Mouse (Mus musculus): ENCODE results near the gene Gm17332. TPM values are rescaled to one million over a fixed set of nuclear protein-coding genes. Genes with fewer than 3 reads are reported as not detected.

Gm17332 gene
- total RNA-seq (2014; rRNA removed) (not detected in 2 replicates), polyA plus RNA-seq (2015; fragmentation: Nextera tagmentation; extraction: Ambion mirVana) (not detected in 2 replicates)

DNA sequence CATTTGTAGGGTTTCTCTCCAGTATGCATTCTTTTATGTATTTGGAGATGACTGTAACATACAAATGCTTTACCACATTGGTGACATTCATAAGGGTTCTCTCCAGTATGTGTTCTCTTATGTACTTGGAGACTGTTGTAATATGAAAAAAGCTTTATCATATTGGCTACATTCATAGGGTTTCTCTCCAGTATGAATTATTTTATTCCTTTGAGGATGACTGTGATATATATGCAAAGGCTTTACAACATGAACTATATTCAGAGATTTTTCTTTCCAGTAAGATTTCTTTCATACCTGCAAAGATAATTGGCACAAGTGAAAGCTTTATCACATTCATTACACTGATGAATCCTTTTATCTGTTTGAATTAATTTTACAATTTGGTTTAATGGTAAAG, at the start of gene Gm17332:
TSS of gene Gm17332 (minus strand) at position 101 of the 400 bp plus-strand sequence.
- H3K36me3 ChIP-seq (ENCODE audit: insufficient read depth): no peaks in the 10 kb centered on the region
- DNase-seq (no peak), ATAC-seq (no peak)
- H3K4me1 ChIP-seq (ENCODE audit: insufficient read depth): no peaks in the 10 kb centered on the region
- no peaks in the 10 kb centered on the region for H3K27me3 ChIP-seq (ENCODE audit: insufficient read depth, low read length)
- H3K9ac ChIP-seq: no peak within 1 kb of the TSS
- H3K27ac ChIP-seq (ENCODE audit: low read depth, low read length): no peak within 1 kb of the TSS
- H3K4me3 ChIP-seq (ENCODE audit: low read depth, low read length): no peak within 1 kb of the TSS
- TF ChIP-seq CTCF (IDR thresholded peaks at IDR 0.05; ENCODE audit: low read depth): no peak
- no peaks in the 10 kb centered on the region for H3K9me3 ChIP-seq (ENCODE audit: low read length)
- no peak within 1 kb of the TSS for H3K4me2 ChIP-seq (ENCODE audit: low read depth)

- Histone ChIP-seq H3K27me3 (ENCODE audit: insufficient read depth, low read length) (no peaks in the 10 kb centered on the region), H3K9ac (no peak overlapping the region), H3K36me3 (ENCODE audit: insufficient read depth) (no peaks in the 10 kb centered on the region), H3K27ac (ENCODE audit: low read depth, low read length) (no peak overlapping the region), H3K4me2 (ENCODE audit: low read depth) (no peak overlapping the region), H3K9me3 (ENCODE audit: low read length) (no peaks in the 10 kb centered on the region), H3K4me1 (ENCODE audit: insufficient read depth) (no peaks in the 10 kb centered on the region), H3K4me3 (ENCODE audit: low read depth, low read length) (no peak overlapping the region)
- DNase-seq (no peak), ATAC-seq (no peak)
- TF ChIP-seq CTCF (IDR thresholded peaks at IDR 0.05; ENCODE audit: low read depth): no peak
- 75% methylated on average over 4 of the region's 4 CpGs for WGBS
These were observed 47.7 kb upstream of the Gm17332 start for GRCm38 (mm10) chr11:31229966-31230365.

DNA sequence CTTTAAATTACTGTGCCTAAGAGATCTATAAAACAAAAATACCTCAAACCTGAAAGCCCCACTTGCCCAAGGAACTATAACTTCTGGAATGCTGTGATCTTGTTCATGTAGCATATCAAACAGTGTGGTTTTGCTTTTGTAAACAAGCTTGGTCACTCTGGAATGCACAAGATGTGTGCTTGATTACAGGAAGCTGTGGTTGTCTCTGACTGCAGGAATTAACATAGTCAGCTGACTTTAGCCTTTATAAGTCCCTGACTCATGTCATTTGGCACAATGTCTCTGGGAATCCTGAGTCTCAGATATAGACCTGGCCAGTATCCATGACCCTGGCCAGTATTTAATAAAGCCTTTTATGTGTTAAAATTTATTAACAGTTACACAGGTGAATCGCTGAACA, 43.1 kb upstream of the Gm17332 start:
- Histone ChIP-seq H3K9ac (no peak overlapping the region), H3K4me1 (ENCODE audit: insufficient read depth) (no peaks in the 10 kb centered on the region), H3K4me3 (ENCODE audit: low read depth, low read length) (no peak overlapping the region), H3K9me3 (ENCODE audit: low read length) (no peaks in the 10 kb centered on the region), H3K36me3 (ENCODE audit: insufficient read depth) (no peaks in the 10 kb centered on the region), H3K27ac (ENCODE audit: low read depth, low read length) (no peak overlapping the region), H3K27me3 (ENCODE audit: insufficient read depth, low read length) (no peaks in the 10 kb centered on the region), H3K4me2 (ENCODE audit: low read depth) (no peak overlapping the region)
- TF ChIP-seq CTCF (IDR thresholded peaks at IDR 0.05; ENCODE audit: low read depth): no peak
- ATAC-seq (no peak), DNase-seq (no peak)
- 93% methylated on average over 1 of the region's 1 CpGs for WGBS

GRCm38 (mm10) chr11:31218009-31218408, 35.7 kb upstream of the Gm17332 start:
- TF ChIP-seq CTCF (IDR thresholded peaks at IDR 0.05; ENCODE audit: low read depth): no peak
- no peak overlapping the region for H3K27ac ChIP-seq (ENCODE audit: low read depth, low read length)
- H3K36me3 ChIP-seq (ENCODE audit: insufficient read depth): no peaks in the 10 kb centered on the region
- ATAC-seq: peak; percentile 53
- no peak overlapping the region for H3K4me2 ChIP-seq (ENCODE audit: low read depth)
- no peaks in the 10 kb centered on the region for H3K4me1 ChIP-seq (ENCODE audit: insufficient read depth)
- no peaks in the 10 kb centered on the region for H3K9me3 ChIP-seq (ENCODE audit: low read length)
- H3K9ac ChIP-seq: no peak overlapping the region
- DNase-seq: peak; percentile 2
- no peak overlapping the region for H3K4me3 ChIP-seq (ENCODE audit: low read depth, low read length)
- no peaks in the 10 kb centered on the region for H3K27me3 ChIP-seq (ENCODE audit: insufficient read depth, low read length)

GRCm38 (mm10) chr11:31195621-31196363, 13.5 kb upstream of the Gm17332 start:
- Histone ChIP-seq H3K36me3 (ENCODE audit: insufficient read depth) (no peaks in the 10 kb centered on the region), H3K4me1 (ENCODE audit: insufficient read depth) (no peaks in the 10 kb centered on the region), H3K9ac (no peak overlapping the region), H3K4me2 (ENCODE audit: low read depth) (no peak overlapping the region), H3K9me3 (ENCODE audit: low read length) (no peaks in the 10 kb centered on the region), H3K27ac (ENCODE audit: low read depth, low read length) (no peak overlapping the region), H3K4me3 (ENCODE audit: low read depth, low read length) (no peak overlapping the region), H3K27me3 (ENCODE audit: insufficient read depth, low read length) (no peaks in the 10 kb centered on the region)
- TF ChIP-seq CTCF (IDR thresholded peaks at IDR 0.05; ENCODE audit: low read depth): no peak
- no peak; the same call in 1 of the 2 replicates for ATAC-seq
- DNase-seq: no peak
- 79% methylated on average over 3 of the region's 3 CpGs for WGBS

DNA sequence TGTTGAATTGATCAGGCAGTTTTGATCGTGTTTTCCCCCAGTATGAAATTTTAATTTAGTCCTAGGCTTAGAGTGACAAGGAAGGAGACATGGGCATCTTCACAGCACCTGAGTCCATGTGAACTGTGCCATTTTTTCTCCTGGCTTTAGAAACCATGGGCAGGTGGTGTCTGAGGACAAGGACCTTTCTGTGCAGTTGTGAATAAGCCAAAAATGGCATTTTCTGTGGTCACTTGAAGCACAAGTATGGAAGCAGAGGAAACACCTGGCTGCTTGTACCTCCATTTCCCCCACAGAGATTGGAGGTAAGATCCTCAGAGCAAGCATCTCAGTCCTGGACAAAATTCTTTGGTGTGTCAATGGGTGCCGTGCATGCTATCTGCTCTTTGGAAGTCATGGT, 12.5 kb upstream of the Gm17332 start:
- Histone ChIP-seq H3K27ac (ENCODE audit: low read depth, low read length) (no peak overlapping the region), H3K4me3 (ENCODE audit: low read depth, low read length) (no peak overlapping the region), H3K36me3 (ENCODE audit: insufficient read depth) (no peaks in the 10 kb centered on the region), H3K4me2 (ENCODE audit: low read depth) (no peak overlapping the region), H3K9ac (no peak overlapping the region), H3K27me3 (ENCODE audit: insufficient read depth, low read length) (no peaks in the 10 kb centered on the region), H3K9me3 (ENCODE audit: low read length) (no peaks in the 10 kb centered on the region), H3K4me1 (ENCODE audit: insufficient read depth) (no peaks in the 10 kb centered on the region)
- WGBS: 87% methylated on average over 2 of the region's 2 CpGs
- DNase-seq (no peak), ATAC-seq (no peak)
- TF ChIP-seq CTCF (IDR thresholded peaks at IDR 0.05; ENCODE audit: low read depth): no peak

- Histone ChIP-seq H3K4me3 (ENCODE audit: low read depth, low read length) (peak overlapping the region; percentile 35), H3K4me1 (ENCODE audit: insufficient read depth) (no peaks in the 10 kb centered on the region), H3K9me3 (ENCODE audit: low read length) (no peaks in the 10 kb centered on the region), H3K4me2 (ENCODE audit: low read depth) (peak overlapping the region; percentile 54), H3K9ac (peak overlapping the region; percentile 43; the same call in 1 of the 2 replicates), H3K27ac (ENCODE audit: low read depth, low read length) (no peak overlapping the region), H3K36me3 (ENCODE audit: insufficient read depth) (no peaks in the 10 kb centered on the region), H3K27me3 (ENCODE audit: insufficient read depth, low read length) (no peaks in the 10 kb centered on the region)
- no peak for TF ChIP-seq CTCF (IDR thresholded peaks at IDR 0.05; ENCODE audit: low read depth)
- ATAC-seq (peak; percentile 47; the same call in 1 of the 2 replicates), DNase-seq (peak; percentile 20)
- WGBS: 12% methylated on average over 4 of the region's 4 CpGs
These were observed 12.1 kb downstream of the Gm17332 start for GRCm38 (mm10) chr11:31170052-31170646.
